Mouse (Mus musculus) embryo, embryonic 11 days (tissue): ENCODE measurements around the gene Rnf207.
A peak's percentile ranks its signal among the peaks of the same experiment; 100 is the strongest.

Experiments
- DNase-seq: peaks from one replicate; pipeline ENCODE4 v3.0.0-alpha.2; 2015

Rnf207 gene

DNA sequence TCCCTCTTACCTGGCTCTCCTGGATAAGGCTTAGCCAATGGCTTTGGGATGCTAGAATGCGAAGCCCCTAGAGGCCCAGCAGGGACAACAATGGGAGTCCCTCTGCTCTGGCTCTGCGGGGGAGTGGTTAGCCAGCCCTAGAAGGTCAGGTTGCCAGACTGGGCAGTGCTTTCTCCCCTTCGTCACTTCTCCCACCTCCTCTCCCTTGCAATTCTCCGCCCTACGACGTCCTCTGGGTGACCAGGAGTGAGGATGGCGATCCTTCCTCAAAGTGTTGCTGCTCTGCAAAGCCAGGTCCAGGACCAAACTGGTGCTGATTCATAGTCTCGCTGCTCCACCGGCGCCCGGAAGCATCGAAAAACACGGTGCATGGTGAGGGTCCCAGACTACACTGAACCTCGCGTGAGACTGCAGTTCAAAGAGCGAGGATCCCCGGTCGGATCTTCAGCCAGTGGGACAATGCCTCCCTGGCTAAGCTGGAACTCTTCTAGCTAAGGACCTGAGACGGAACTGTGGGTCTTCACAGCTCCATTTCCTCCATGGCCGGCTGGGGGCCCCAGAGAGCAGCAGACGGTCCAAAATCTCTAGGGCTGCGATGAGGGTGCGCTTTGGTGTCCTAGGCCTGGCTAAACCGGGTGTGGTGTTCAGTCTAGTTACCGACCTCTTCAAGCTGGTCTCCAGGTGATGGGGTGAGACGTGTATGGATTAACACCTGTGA, at the start of gene Rnf207:
Gene Rnf207, minus strand, starts transcription at position 477 of the 718 bp plus-strand sequence.
- DNase-seq, result peak; percentile 69

DNA sequence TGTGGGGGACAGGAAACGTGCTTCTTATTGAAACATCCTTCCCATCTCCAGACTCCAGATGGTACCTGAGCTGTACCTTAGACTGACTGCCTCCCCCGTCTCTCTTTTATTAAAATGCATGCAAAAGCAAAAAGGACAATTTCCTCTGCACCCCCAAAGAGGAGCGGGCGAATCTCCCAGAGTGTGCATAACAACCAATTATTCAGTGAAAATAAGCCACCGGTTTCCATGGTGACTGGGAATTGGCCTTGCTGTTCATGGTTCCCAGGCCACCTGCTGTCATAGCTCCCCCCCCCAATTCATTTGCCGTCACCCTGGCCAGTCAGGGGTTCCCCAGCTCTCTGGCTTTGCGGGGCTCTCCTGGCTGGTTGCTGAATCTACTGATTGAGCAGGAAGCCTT, 46.4 kb upstream of the Rnf207 start:
- no peak for DNase-seq

DNA sequence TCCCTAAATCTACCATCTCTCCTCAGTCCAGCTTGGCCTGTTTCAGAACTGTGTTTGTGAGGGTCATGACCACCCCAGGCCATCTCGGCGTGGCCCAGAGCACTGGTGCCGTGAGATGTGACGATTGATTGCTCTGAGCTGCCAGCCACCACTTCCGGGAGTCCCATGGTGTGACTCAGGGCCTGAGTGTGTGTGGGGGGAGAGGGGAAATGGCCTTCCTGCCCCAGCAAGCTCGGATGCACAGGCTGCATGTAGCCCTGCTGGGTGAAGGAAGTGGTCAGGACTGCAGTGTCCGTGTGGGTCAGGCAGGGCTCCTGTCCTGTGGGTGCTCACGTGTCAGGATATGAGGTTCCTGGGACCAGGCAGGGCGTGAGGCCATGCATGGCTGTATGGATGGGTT, 43.4 kb upstream of the Rnf207 start:
- no peak for DNase-seq

DNA sequence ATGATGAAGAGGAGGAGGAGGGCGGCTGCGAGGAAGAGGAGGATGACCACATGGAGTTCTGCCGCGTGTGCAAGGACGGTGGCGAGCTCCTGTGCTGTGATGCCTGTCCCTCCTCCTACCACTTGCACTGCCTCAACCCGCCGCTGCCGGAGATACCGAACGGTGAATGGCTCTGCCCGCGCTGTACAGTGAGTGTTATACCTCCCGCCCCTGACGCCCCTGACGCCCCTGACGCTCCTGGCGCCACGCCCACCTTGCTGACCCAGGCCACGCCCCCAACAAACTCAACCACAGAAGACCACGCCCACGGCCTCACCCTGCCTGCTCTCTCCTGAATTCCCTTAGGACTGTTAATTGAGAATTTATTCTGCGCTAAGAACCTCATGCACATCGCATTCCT, 42.1 kb upstream of the Rnf207 start:
- DNase-seq, result peak; percentile 86

DNA sequence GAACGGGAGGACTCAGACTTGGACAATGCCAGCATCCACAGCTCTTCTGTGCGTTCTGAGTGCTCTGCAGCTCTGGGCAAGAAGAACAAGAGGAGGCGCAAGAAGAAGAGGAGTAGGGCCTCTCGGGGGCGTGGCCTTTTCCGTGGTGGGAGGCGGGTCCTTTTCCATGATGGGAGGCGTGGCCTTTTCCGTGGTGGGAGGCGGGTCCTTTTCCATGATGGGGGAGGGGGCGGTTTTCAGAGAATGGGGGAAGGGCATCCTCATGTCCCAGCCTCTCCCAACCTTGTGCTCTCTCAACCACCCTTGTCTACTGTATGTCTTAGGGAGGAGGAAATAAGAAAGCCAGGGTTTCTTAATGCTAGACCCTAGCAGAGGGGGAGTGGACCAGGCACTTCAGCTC, 40.9 kb upstream of the Rnf207 start:
- no peak for DNase-seq

DNA sequence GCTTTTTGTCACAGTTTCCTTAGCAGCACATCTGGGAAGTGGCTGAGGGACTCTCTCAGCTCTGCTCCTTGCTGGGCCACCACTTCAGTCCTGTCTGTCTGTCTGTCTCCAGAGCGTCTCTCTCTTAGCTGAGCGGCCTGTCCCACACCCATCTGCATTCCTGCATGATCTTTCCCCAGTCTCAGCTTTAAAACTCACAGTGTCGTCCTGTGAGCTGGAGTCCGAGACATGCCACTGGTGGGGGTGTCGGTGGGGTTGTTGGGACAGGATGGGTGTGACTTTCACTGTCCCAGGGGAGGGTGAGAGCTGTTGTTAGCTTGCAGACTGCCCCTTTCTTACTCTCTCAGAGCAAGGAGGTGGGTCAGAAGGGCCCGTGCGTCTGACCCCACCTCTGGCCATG, 36.9 kb upstream of the Rnf207 start:
- no peak for DNase-seq

DNA sequence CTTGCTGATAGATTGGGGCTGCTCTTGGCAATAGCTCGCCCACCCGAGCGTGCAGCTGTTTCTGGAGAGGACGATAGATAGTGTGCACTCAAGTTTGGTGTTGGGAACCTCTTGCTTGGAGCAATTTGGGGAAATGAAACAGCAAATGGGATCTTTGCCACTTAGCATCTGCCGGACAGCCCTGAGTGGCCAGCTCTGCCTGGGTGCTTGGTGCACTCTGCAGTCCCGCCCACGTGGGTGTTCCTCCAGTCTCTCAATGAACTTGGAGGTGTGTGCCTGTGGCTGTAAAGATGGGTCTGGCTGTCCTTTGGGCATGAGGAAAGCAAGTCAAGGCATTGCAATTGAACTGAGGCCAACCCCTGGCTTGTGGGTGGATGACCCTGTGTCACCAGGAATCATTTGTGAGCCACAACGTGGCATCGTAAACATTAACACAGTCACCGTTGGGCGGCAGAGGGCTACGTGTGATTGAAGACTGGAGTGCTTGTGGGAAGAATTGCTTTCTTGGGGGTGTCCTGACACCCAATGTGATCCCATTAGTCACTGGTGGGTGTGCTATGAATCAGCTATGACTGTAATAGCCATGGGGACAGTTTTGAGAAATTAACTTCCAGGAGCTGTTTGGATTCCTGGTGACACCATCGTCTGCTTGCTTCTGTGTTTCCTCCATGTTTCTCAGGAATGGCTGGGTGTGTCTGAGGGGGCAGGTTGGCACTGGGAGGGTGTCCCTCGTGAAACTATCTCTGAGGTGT, 35.3 kb upstream of the Rnf207 start:
- DNase-seq, result no peak

DNA sequence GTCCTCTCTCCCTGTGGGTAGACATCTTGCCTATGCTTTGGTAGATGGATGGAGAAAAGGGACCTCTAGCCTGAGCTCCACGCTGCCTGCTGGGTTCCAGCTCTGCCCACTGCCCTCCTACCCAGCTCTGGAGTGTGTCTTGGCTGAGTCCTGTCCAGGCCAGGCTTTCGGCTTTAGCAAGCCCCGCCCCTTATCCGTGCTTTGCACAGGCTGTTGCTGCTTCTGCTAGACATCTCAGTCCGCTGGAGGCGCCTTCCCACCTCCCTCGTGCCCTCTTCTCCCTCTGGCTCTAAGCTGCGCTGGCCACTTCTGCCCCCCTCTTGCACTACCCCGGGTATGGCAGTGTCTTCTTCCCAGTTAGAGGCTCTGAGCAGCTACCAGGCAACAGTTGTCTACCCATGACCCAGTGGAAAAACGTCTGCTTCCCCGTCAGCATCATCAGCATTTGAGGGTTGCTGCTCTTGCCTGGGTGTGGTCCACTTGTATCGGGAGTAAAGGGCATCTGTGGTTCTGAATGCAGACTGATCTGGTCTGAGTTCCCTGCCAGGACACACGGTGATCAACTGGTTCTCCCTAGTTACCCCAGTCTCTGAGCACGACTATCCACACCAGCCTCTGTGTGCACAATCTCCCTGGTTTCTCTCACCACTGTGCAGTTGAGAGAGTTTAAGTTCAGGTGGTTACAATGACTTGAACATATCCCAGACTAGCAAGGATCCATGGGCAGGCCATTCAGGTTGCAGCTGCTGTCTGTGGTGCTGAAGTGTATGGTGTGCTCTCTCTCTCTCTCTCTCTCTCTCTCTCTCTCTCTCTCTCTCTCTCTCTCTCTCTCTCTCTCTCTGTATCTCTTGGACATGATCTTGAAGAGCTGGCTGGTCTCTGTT, 32.9 kb upstream of the Rnf207 start:
- peak; percentile 57 for DNase-seq

DNA sequence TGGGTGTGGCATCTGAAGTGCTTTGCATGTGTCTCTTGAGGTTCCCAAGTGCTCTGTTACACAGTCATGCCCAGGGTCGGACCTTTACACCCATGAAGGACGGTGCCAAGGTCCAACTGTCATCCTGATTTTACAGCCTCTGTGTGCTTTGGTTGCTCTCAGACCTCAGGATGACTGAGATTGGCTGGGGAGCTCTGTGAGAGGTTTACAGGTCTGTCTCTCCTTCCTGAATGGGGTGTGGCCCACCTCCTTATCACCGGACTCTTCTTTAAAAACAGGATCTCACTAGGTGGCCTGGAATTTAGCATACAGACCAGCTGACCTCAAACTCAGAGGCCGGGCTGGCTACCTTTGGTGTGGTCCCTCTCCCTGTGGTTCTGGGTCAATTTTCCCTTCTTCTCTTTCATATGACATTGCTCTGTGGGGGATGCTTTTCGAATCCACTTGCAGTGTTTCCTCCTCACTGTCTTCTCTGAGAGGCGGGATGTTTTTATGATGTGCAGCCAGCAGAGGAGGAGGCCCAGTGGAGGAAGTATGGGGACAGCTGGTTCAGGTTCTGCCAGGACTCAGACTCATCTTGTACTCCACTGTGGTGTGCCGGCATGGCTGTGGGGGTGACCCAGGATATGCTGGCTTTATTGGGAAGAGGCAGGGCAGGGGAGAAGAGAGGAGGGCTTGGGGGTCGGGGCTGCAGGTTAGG, 32.1 kb upstream of the Rnf207 start:
- no peak for DNase-seq

DNA sequence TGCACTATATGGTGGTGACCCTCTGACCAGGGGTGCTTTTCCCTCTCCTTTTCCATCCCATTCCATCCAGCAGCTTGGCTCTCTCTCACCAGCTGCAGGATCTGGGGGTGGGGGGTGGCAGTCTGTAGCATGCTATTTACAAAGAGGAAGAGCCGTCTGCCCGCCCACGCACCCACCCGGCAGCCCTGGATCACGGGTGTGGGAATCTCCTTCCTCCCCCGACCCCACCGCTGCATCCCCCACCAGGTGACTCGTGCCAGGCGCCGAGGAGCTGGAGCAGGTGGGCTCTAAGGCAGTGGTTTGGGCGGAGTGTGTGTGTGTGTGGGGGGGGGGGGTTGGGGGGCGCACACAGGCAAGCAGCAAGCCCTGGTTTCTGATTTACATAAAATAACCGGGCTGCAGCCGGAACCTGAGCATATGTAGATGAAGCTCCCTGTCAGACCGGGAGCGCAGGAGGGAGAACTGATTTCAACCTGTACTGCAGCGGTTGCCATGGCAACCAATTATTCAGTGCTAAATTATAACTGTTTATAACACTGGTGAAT, 31.1 kb upstream of the Rnf207 start:
- peak; percentile 65 for DNase-seq

DNA sequence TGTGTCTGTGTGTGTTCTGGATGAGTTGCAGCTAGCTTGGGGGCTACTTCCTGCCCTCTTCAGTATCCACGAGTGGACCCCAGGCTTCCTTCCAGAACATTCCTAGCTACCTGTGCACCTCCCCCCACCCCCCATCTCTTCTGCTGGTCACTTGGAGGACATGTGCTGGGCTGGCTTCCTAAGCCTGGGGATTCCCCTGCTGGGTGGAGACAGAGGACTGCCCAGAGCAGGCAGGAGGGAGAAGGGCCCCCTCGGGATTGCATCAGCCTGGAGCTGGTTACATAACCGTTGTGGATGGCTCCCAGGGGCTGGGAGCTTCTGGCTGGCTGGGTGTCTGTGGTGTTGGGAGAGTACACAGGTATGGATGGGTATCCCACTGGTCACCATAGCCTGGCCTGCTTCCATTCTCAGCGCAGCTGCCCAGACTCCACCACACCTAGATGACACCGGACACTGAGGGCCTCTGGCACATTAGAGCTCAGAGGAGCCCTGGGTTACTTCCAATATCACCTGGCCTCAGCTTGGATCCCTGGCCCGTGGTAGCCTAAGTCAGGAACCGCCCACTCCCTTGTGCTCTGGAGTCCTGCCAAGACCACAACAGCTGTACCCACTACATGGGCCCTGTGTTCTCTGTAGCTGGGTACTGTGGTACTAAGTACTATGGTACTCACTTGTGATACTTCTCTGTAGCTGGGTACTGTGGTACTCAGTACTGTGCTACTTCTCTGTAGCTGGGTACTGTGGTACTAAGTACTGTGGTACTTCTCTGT, 26.5 kb upstream of the Rnf207 start:
- no peak for DNase-seq

DNA sequence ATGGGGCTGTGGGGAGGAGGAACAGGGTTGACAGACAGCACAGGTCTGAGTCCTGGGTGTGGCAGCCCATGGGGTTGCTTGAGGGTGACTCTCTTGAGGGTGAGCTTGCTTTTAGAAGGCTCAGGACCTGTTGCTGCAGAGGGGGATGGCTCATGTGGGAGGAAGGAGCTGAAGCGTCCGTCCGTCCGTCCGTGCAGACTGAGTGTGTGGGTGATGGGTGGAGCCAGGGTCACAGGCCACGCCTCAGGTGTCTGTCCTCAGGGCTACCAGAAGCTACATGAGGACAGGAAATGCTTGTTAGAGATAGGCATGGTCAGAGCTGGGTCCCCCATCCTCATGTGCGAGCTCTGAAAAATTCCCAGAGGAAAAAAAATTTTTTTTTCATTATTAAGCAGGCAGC, 25.9 kb upstream of the Rnf207 start:
- no peak for DNase-seq

DNA sequence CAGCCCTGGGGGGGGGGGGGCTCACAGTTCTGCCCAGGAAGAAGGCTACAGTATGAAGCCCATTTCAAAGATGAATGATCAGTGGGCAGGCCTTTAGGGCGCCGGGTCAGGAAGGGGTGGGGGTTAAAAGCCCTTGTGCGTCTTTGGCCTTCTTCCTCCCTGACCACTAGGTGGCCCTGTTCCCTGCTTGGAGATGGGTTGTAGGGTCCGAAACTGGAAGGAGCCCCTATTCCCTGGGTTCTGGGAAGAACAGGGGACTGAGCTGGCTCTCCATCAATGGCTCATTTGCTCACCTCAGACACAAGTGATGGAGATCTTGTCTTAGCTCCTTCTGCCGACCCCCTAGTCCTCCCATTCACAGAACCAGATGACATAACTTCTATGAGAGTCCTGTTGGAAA, 24.5 kb upstream of the Rnf207 start:
- DNase-seq, result peak; percentile 74

DNA sequence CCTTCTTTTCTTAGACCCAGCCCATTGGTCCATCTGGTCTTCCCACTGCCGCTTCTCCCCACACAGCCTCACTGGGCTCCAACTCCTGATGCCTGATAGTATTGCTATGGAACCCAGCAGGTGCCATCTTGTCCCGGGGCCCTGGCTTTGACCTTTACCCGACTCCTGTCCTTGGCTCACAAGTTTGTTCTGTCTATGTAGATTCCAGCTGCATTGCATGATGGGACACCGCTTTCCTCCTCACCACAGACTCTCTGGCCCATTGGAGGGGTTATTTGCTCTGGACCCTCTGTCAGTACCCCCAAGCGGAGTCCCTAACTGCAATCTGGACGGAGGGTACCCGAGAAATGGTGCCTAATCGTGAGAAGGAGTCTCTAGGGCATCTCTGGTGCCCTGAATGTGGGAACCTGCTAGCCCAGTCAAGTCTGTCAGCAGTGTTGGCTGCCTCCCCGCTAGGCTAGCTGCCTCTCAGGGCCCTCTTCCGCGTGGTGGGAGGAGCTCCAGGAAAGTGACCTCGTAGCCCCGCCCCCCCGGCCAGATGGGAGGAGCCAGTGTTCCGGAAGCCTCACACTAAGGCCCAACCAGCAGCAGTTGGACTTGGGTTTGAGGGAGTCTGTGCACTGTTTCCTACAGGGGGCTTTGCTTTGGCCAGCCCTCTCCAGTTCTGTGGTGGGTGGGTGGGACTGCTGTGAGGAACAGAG, 21.9 kb upstream of the Rnf207 start:
- peak; percentile 52 for DNase-seq

DNA sequence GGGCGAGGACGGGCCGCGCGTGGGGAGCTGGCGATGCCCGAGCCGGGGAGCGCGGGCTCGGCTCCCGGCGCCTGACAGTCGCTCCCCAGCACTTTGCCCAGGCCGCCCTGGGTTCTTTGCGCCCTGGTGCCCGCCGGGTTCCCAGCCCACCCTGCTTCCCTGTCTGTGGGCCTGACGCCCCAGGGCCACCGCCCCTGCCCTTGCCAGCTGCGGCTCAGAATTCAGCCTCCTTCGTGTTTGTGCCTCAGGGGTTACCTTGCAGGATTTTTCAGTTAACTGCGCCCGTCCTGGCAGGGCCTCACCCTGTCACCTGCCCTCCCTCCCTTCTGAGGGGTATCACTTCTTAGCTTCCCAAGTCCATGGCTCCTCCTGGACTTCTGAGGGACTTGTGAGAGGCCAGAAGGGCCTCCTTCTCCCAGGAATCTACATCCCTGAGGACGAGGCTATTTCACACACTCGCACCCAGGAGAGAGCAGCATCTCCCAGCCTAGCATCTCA, 20.5 kb upstream of the Rnf207 start:
- DNase-seq, result no peak

DNA sequence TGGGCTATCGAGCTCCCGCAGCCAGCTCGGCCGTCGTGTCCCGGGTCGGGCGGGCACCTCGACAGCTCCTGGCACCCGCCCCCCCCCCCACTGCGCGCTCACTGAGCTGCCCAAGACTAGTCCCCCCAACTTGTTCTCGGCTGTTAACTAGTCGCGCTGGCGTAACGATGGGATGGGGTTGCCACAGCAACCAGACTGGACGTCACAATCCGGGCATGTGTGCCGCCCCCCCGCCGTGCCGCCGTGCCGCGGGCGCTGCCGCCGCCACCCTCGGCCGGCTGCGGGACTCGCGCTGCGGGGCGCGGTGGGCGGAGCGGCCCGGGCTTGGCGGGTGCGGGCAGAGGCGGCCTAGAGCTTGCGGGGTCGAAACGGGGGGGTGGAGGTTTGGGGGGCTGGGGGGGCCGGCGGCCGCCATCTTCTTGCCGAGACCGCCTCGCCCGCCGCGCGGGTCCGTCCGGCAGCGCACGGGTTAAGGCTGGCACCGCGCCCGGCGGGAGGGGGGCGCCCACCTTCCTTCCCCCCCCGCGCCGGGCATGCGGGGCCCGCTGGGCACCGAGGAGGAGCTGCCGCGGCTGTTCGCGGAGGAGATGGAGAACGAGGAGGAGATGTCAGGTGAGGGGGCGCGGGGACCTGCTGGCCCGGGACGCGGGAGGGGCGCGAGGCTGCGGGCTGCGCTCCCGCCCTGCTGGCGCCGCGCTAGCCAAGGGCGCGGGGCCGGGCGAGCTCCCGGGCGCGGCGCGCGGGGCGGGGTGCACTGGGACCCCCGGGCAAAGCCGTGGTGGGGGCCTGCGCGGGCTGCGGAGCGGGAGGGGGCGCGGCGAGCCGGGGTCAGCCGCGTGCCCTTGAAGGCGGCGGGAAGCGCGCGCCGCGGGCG, 19.9 kb upstream of the Rnf207 start, which contains the start of gene Chd5:
Gene Chd5, plus strand, starts transcription at position 233 of the 874 bp plus-strand sequence.
- no peak for DNase-seq

DNA sequence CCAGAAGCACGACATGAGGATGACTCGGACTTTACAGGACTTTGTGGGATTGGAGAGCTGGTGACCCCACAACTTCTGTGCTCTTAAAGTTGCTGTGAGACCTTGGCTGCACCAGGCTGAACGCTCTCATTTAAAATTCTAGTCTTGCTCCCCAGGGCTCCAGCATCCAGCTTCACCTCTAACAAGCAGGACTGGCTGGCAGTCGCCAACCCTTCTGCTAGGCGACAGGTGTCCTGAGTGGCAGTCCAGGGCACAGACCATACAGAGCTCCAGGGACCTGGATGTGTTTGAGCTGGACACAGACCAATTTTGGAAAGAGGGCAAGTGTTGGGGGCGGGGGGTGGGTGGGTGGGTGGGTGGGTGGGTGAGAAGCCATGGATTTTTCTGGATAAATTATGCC, 19.0 kb upstream of the Rnf207 start:
- DNase-seq, result no peak

DNA sequence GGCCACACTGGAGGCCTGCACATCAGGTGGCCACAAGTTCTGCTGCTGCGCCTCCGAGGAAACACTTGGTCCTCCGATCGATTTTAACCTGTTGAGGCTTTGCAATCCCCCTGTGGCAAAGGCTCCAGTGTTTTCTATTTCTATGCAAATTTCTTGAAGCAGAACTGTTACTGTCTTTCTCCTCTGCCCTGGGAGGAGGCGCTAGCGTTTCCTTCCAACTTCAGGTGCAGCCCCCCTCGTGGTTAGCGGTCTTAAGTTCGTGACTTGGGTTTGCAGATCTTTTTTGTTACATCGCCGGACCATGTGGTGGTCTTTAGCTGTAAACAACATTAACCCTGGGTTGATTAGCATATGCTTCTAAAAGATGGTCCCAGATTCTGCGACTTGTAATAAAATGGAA, 14.8 kb upstream of the Rnf207 start:
- no peak for DNase-seq

DNA sequence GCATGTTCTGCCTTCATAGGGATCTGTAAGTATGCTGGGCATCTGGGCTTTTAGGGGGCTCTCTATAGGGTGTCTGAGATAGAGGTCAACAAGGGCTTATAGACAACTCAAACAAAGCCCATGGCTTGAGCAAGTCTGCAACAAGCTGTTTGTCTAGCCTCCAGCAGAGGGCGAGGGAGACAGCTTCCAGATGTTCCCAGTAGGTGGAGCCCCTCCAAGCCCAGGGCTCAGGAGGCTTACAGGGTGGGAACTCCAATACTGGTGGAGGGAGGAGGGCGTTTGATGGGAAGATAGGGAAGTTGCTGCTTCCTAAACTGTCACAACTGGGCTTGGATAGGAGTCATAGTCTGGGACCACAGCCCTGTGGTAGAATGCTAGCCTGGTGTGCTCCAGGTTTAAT, 14.2 kb upstream of the Rnf207 start:
- peak; percentile 84 for DNase-seq

DNA sequence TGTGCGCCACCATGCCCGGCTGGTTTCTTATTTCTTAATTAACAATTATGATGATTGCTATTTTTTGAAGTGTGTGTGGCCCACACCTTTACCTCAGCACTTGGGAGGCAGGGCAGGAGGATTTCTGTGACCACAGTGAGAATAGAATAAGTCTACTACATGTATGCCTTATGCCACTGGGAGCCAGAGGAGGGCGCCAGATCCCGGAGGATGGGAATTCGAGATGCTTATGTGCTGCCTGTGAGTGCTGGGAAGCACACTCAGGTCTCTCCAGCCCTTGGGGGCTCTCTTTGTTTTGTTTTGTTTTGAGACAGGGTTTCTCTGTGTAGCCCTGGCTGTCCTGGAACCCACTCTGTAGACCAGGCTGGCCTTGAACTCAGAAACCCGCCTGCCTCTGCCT, 9.9 kb upstream of the Rnf207 start:
- DNase-seq, result peak; percentile 51
